Mouse (Mus musculus): ENCODE measurements around the gene Fam160b1. TPM values are rescaled to one million over a fixed set of nuclear protein-coding genes. Genes with fewer than 3 reads are reported as not detected.

The Fam160b1 gene
- total and polyA plus RNA-seq, 2 experiments from 2014 or later, result 7.8 to 16.3 TPM

GRCm38 (mm10) chr19:57333356-57333755 is 27.1 kb upstream of the Fam160b1 start:
- H3K4me1 ChIP-seq (ENCODE audit: control insufficient read depth, insufficient read depth), result no peaks in the 10 kb centered on the region
- TF ChIP-seq CTCF (IDR thresholded peaks at IDR 0.05; ENCODE audit: low read depth) (no peak), EP300 (IDR thresholded peaks at IDR 0.05; ENCODE audit: low read depth) (no peak)

GRCm38 (mm10) chr19:57335135-57335534 is 25.3 kb upstream of the Fam160b1 start:
- DNase-seq (ENCODE audit: low spot score), result no peak
- Histone ChIP-seq H3K4me2 (ENCODE audit: low read depth, low read length) (no peak overlapping the region), H3K9ac (replicated peaks; ENCODE audit: low read depth, low read length) (no peak overlapping the region), H3K9me3 (replicated peaks; ENCODE audit: control insufficient read depth, low read length) (no peaks in the 10 kb centered on the region), H3K27me3 (ENCODE audit: control insufficient read depth, insufficient read depth, low read length) (no peaks in the 10 kb centered on the region), H3K27ac (ENCODE audit: low read depth) (no peak overlapping the region), H3K36me3 (replicated peaks; ENCODE audit: control insufficient read depth, insufficient read depth, low read length) (no peaks in the 10 kb centered on the region), H3K4me3 (ENCODE audit: low read depth, low read length) (no peak overlapping the region), H3K4me1 (ENCODE audit: control insufficient read depth, insufficient read depth) (no peaks in the 10 kb centered on the region)
- ATAC-seq (ENCODE audit: insufficient read depth, low read depth), result no peak
- 77% methylated on average over 8 of the region's 8 CpGs for WGBS
- no peak for TF ChIP-seq CTCF (IDR thresholded peaks at IDR 0.05; ENCODE audit: low read depth)

More at GRCm38 (mm10) chr19:57333356-57333755, 27.1 kb upstream of the Fam160b1 start:
- DNase-seq (ENCODE audit: low spot score), result no peak
- H3K27ac ChIP-seq (ENCODE audit: low read depth), result no peak overlapping the region
- 89% methylated on average over 4 of the region's 4 CpGs for WGBS
- H3K4me3 ChIP-seq (ENCODE audit: low read depth, low read length), result no peak overlapping the region
- H3K4me2 ChIP-seq (ENCODE audit: low read depth, low read length), result no peak overlapping the region
- no peaks in the 10 kb centered on the region for H3K9me3 ChIP-seq (replicated peaks; ENCODE audit: control insufficient read depth, low read length)
- H3K36me3 ChIP-seq (replicated peaks; ENCODE audit: control insufficient read depth, insufficient read depth, low read length), result no peaks in the 10 kb centered on the region
- no peaks in the 10 kb centered on the region for H3K27me3 ChIP-seq (ENCODE audit: control insufficient read depth, insufficient read depth, low read length)
- ATAC-seq (ENCODE audit: insufficient read depth, low read depth), result no peak
- no peak overlapping the region for H3K9ac ChIP-seq (replicated peaks; ENCODE audit: low read depth, low read length)

GRCm38 (mm10) chr19:57339281-57339864 is 21.1 kb upstream of the Fam160b1 start:
- Histone ChIP-seq H3K9me3 (replicated peaks; ENCODE audit: control insufficient read depth, low read length) (no peaks in the 10 kb centered on the region), H3K9ac (replicated peaks; ENCODE audit: low read depth, low read length) (no peak overlapping the region), H3K27ac (ENCODE audit: low read depth) (no peak overlapping the region), H3K4me3 (ENCODE audit: low read depth, low read length) (no peak overlapping the region), H3K27me3 (ENCODE audit: control insufficient read depth, insufficient read depth, low read length) (no peaks in the 10 kb centered on the region), H3K36me3 (replicated peaks; ENCODE audit: control insufficient read depth, insufficient read depth, low read length) (no peaks in the 10 kb centered on the region), H3K4me2 (ENCODE audit: low read depth, low read length) (no peak overlapping the region), H3K4me1 (ENCODE audit: control insufficient read depth, insufficient read depth) (no peaks in the 10 kb centered on the region)
- no peak for TF ChIP-seq EP300 (IDR thresholded peaks at IDR 0.05; ENCODE audit: low read depth)
- TF ChIP-seq CTCF (IDR thresholded peaks at IDR 0.05; ENCODE audit: low read depth), result no peak
- no peak for DNase-seq (ENCODE audit: low spot score)
- ATAC-seq (ENCODE audit: insufficient read depth, low read depth), result no peak
- 47% methylated on average over 13 of the region's 13 CpGs for WGBS

- H3K4me2 ChIP-seq (ENCODE audit: low read depth, low read length), result no peak overlapping the region
- WGBS, result 54% methylated on average over 8 of the region's 8 CpGs
- no peak for ATAC-seq (ENCODE audit: insufficient read depth, low read depth)
- H3K9me3 ChIP-seq (replicated peaks; ENCODE audit: control insufficient read depth, low read length), result no peaks in the 10 kb centered on the region
- no peak for DNase-seq (ENCODE audit: low spot score)
- no peak overlapping the region for H3K4me3 ChIP-seq (ENCODE audit: low read depth, low read length)
- H3K27ac ChIP-seq (ENCODE audit: low read depth), result no peak overlapping the region
- TF ChIP-seq CTCF (IDR thresholded peaks at IDR 0.05; ENCODE audit: low read depth) (no peak), EP300 (IDR thresholded peaks at IDR 0.05; ENCODE audit: low read depth) (no peak)
- H3K27me3 ChIP-seq (ENCODE audit: control insufficient read depth, insufficient read depth, low read length), result no peaks in the 10 kb centered on the region
- no peaks in the 10 kb centered on the region for H3K4me1 ChIP-seq (ENCODE audit: control insufficient read depth, insufficient read depth)
- no peak overlapping the region for H3K9ac ChIP-seq (replicated peaks; ENCODE audit: low read depth, low read length)
- H3K36me3 ChIP-seq (replicated peaks; ENCODE audit: control insufficient read depth, insufficient read depth, low read length), result no peaks in the 10 kb centered on the region
Measured at GRCm38 (mm10) chr19:57340900-57341742, 19.4 kb upstream of the Fam160b1 start.

GRCm38 (mm10) chr19:57343860-57344259 is 16.6 kb upstream of the Fam160b1 start:
- DNase-seq (ENCODE audit: low spot score), result no peak
- H3K27ac ChIP-seq (ENCODE audit: low read depth), result no peak overlapping the region
- H3K27me3 ChIP-seq (ENCODE audit: control insufficient read depth, insufficient read depth, low read length), result no peaks in the 10 kb centered on the region
- 76% methylated on average over 5 of the region's 5 CpGs for WGBS
- H3K4me3 ChIP-seq (ENCODE audit: low read depth, low read length), result no peak overlapping the region
- no peaks in the 10 kb centered on the region; the same call in 1 of the 2 replicates for H3K9me3 ChIP-seq (replicated peaks; ENCODE audit: control insufficient read depth, low read length)
- TF ChIP-seq EP300 (IDR thresholded peaks at IDR 0.05; ENCODE audit: low read depth) (no peak), CTCF (IDR thresholded peaks at IDR 0.05; ENCODE audit: low read depth) (no peak)
- no peak for ATAC-seq (ENCODE audit: insufficient read depth, low read depth)
- no peak overlapping the region for H3K4me2 ChIP-seq (ENCODE audit: low read depth, low read length)
- H3K36me3 ChIP-seq (replicated peaks; ENCODE audit: control insufficient read depth, insufficient read depth, low read length), result no peaks in the 10 kb centered on the region
- H3K9ac ChIP-seq (replicated peaks; ENCODE audit: low read depth, low read length), result no peak overlapping the region
- H3K4me1 ChIP-seq (ENCODE audit: control insufficient read depth, insufficient read depth), result no peaks in the 10 kb centered on the region
